Mouse (Mus musculus) frontal cortex, postnatal 25 days (tissue): Measurements from ENCODE around the gene Slc24a4.
"Not testable (repeated sequence)": the region's sequence is repeated elsewhere in the genome, so short reads cannot be mapped to it uniquely, and the experiment has no call there.

Experiments used
- DNase-seq, 2 experiments: peaks; one replicate each; pipeline ENCODE4 v3.0.0; 2022; ENCODE audit warnings: low spot score in 2 of 2

Slc24a4 gene

GRCm38 (mm10) chr12:102164632-102165031 lies 36.1 kb downstream of the Slc24a4 start:
- no peak for DNase-seq

- DNase-seq, result no peak
Observed at GRCm38 (mm10) chr12:102166691-102167261, 38.2 kb downstream of the Slc24a4 start.

DNA sequence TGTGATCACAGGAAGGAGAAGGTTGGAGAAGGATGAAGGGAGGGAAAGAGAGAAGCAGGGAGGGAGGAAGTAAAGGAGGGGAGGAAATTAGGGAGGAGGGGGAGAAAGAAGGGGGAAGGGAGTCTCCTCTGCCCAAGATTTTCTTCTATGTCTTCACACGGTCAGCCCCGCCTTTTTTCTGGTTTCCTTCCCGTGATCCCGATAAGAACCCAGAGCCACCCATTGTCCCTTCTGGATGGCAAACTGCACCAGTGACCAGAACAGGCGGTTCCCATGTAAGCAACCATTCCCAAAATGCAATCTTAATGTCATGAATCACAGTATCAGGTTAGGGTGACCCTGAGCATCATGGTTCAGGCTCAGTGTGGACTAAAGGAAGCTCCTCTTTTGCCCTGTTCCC lies 38.8 kb downstream of the Slc24a4 start:
- DNase-seq, result no peak

DNA sequence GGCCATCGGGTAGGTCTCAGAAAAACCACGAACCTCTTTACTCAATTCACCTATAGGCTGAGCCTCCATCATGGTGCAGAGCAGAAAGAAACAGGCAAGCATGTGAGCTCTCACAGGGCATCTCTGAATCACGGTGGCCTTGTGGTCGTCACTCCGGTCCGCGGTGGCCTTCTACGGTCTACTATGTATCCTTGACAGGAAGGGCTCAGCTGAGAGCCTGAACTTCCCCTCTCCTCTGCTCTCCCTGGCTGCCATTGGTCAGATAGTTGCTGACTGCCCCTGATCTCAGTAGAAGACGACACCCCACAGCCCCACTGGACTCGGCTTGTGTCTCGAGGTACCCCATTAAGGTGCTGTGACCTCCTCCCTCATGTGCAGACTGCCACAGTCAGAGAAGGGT lies 44.2 kb downstream of the Slc24a4 start:
- DNase-seq, result no peak

DNA sequence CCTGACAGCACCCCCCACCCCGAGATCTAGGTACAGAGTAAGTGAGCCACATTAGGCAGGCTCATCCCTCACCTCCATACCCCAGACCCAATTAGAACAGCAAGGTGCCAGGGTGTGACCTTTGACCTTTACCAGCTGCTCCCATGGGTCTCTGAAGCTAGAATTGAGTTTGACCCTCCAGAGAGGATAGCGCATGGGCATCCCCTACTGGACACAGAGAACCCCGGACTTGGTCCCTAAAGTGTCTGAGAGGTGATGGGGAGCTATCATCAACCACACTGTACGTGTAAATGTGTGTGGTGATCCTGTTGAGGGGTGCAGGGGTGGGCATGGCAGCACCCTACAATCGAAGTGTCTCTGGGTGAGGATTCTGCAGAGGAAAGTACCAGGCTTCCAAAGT lies 44.8 kb downstream of the Slc24a4 start:
- DNase-seq, result no peak

DNA sequence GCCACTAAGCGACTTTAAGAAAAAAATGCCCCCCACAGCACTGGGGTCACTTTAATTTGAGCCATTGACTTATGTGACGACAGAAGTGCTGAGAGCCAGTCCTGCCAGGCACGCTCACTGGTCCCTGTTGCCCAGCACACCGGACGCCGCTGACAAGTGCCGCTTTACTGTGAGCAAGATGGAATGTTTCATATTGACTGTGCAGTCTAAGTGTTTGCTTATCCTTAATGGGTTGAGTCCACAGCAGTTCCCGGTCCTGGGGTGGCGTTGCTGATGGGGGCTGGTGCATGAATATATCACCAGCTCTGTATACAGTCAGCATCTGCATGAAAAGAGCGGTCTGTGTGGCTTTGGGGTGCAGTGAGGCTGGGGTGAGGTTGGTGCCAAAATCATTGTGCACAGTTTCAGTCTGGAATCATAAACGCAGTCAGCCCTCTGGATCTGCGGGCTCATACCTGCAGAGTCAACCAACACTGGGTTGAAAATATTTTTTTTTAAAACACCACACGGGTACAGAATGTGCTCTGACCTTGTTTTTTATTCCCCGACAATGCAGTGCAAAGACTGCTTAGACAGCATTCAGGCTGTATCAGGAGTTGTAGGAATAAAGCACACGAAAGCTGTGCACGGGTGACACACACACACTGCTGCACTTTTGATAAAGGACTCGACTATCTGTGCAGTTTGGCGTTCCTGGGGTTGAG lies 52.0 kb downstream of the Slc24a4 start:
- no peak for DNase-seq

DNA sequence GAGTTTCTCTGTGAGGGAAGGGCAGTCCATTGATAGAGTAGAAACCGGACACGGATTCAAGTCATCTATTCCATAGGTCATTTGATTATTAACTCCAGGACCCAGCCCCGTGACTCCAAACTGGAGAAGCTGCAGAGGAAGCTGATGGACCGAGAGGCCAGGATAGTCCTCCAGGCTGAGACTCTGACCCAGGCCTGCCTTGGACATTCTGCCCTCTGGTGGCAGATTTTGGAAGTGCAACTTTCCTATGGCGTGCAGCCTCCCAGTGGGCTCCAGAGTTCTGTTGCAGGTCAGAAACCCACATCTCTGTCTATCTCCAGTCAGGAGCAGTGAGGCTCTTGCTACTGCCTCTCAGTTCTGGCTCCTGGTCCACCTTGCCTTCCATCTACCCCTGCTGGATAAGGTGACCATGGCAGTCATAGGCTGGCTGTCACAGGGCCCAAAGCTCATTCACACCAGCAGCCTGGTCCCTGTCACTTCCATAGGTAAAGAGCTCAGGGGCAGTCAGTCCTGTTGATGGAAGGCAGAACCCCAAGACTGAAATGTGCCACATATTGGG lies 53.3 kb downstream of the Slc24a4 start:
- DNase-seq, result peak; percentile 20 to 46

DNA sequence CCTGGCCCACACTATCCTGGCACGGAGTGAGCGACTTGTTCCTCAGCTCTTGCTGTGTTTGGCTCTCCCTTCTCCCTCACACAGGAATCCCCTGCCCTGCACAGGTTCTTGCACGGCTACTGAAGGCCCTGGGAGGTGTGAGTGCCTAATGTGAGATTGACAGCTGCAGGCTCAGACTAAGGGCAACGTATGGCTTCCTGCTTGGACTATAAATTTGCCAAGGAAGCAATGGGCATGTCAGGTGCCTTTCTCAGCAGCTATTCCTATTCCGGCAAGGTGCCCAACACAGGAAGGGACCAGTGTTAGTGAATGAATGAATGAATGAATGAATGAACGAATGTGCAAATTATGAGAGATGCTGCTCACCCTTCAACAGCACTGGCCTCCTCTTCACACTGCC lies 54.1 kb downstream of the Slc24a4 start:
- DNase-seq, result no peak

DNA sequence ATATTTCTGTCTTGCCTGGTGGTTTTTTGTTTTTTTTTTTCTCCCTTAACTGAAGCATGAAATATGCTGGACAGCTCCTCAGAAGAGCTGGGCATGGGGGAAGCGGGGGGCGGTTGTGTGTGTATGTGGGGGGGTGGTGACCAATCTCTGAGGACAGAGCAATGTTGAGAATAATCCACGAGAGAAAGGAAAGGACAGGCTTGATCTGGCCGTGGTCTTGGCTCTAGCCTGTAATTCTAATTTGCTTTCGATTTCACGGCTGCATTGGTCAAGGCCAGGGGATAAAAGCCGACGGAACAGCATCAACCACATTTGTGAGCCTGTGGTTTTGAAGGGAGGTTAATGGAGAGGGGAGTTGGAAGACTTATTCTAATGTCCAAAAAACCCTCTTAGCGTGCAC lies 54.7 kb downstream of the Slc24a4 start:
- no peak for DNase-seq

GRCm38 (mm10) chr12:102190820-102191219 lies 62.3 kb downstream of the Slc24a4 start:
- DNase-seq, result peak; percentile 27 to 45

DNA sequence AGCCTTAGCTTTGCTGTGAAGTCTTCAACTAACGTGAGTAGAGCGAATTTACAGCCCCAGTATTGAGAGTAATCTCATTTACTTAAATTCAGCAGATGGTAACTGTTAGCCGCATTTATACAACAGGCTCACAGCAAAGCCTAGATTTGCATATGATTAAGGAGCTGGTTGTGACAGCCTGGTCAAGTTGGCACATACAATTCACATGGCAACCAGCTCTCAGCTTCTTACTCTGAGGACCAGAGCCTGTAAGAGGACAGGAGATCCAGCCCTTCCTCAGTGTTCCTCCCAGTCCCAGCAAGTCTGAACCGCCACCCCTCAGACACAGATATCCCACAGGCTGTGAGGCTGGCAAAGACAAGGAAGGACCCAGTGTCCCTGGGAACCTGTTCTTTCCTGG lies 73.0 kb downstream of the Slc24a4 start:
- no peak for DNase-seq

DNA sequence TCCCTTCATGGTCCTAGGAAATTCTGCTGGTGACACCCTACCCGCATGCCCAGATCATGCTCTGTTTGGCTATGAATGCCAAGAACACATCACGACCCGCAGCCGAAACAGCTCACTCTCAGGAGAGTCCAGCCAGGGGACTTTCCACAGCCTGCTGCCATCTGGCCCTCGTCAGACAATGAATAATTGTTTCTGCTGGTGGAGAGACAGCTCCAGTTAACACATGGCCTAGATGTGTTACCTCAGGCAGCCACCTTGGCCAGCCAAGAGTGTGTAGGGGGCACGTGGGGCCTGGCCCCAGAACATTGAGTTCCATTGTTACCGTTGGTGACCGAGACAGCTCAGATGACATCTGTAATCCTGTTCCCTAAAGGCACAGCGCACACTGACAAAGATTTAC lies 74.4 kb downstream of the Slc24a4 start:
- DNase-seq, result no peak

DNA sequence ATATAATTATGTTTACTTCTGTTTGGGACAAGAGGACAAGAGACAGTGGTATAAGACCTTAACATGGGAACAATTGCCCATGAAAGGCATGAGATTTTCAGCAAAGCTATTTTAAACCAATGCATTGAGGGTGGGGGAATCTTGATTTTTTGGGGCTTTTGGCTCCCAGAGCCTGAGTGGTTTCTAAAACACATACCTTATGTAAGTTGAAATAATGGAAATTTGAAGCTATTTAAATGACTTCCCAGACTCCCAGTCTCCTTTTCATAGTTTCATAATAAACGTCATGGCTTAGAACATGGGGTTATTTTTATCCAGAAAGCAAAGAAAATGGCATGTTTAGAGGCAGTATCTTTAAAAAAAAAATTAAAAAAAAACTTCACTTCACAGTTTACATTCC lies 77.9 kb downstream of the Slc24a4 start:
- DNase-seq, result no peak

DNA sequence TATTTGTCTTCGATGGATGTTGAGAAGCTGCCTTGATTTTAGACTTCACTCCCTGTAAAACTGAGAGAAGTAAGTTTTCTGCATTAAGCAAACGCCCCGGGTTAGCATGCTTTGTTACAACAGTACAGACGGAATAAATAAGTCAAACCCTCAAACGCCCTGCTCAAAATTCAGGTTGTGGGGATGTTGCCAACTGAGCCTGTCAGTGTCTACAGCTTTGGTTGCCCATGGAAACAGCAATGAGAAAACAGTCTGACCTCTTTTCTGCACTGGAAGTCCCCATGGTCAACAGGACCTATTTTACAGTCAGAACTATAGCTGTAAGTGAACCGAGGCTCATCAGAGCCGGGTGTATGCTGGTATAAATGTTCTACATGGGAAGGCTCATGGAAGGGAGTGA lies 78.7 kb downstream of the Slc24a4 start:
- no peak for DNase-seq

GRCm38 (mm10) chr12:102210801-102211200 lies 82.3 kb downstream of the Slc24a4 start:
- DNase-seq, result no peak

DNA sequence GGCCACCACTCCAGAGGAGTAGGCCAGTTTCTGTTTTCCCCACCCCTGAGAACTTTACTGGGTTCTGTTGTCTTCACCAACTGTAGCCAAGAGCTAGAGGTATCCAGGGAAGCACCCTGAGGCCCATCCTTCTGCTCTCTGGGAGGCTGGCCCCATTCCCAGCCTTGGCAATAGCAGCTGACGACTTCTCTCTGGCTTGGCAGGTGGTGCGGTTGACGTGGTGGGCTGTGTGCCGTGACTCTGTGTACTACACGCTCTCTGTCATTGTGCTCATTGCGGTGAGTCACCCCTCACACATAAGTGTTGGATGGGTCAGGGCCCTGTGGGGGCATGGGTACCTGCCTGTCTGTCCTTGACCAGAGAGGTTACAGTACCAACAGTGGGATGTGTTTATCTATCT lies 94.9 kb downstream of the Slc24a4 start:
- DNase-seq, result no peak

DNA sequence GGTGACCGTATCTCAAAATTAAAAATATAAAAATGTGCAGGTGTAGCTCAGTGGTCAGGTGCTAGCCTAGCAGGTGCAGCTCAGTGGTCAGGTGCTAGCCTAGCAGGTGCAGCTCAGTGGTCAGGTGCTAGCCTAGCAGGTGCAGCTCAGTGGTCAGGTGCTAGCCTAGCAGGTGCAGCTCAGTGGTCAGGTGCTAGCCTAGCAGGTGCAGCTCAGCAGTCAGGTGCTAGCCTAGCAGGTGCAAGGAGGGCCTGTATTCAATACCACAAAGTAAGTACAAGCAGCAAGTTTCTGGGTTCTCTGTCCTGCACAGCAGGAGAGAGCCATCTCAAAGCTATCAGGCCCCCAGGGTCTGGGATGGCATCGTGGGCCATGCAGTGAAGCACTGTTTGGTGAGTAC lies 95.6 kb downstream of the Slc24a4 start:
- not testable (repeated sequence) for DNase-seq

GRCm38 (mm10) chr12:102225165-102225564 lies 96.6 kb downstream of the Slc24a4 start:
- no peak for DNase-seq

GRCm38 (mm10) chr12:102235551-102235950 lies 107.0 kb downstream of the Slc24a4 start:
- DNase-seq, result no peak

DNA sequence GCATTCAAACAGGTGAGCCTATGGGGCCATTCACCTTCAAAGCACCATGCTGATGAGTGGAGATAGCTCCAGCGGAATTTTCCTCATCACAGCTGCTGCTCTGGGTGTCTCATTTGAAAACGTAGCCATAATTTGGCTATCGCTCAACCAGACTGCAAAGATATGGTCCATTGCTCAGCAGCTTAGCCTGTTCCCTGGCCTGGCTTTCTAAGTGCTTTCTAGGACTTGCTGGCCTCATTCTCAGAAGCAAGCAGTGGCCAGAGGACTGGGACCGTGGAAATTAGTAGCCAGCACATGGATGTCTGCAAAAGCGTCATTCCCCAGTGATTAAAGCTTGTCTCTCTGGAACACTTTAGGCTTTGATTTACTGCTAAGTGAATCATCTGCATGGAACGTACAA lies 107.8 kb downstream of the Slc24a4 start:
- no peak for DNase-seq

GRCm38 (mm10) chr12:102242076-102242722 lies 113.7 kb downstream of the Slc24a4 start:
- no peak for DNase-seq

GRCm38 (mm10) chr12:102243915-102244314 lies 115.4 kb downstream of the Slc24a4 start:
- DNase-seq, result no peak

DNA sequence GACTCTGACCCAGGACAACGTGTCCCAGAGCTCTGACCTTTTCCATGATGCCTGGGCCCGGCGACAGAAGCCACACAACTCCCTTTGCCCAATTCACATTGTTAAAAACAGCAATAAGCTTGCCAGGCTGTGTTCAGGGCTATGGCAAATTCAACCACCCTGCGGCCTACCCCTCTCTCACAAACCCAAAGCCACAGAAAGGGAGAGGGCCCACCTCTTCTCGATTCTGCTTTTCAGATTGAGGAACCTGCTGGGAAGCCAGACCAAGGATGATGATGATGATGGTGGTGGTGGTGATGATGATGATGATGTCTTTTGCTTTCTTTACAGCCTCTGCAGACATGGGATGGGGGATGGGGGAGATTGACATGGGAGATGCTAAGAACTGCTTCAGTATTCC lies 117.7 kb downstream of the Slc24a4 start:
- DNase-seq, result no peak
